Mouse (Mus musculus) MEL (cell line): ENCODE results near the gene Nek10.

Experiments
- POLR2A ChIP-seq, 2 experiments: IDR thresholded peaks; 2 replicates each; pipeline ENCODE4 v1.6.1; 2011 to 2012; ENCODE audit warnings: low read length in 2 of 2, mild to moderate bottlenecking in 2 of 2, control low read depth in 1 of 2, improper control_type of control experiment in 1 of 2, low read depth in 1 of 2, moderate library complexity in 1 of 2; ENCODE audit not compliant: control insufficient read depth in 1 of 2, insufficient read depth in 1 of 2, poor library complexity in 1 of 2
- SMC3 ChIP-seq: IDR thresholded peaks from 2 replicates; pipeline ENCODE4 v1.6.1; 2011; ENCODE audit warnings: low read depth, low read length, improper control_type of control experiment

DNA sequence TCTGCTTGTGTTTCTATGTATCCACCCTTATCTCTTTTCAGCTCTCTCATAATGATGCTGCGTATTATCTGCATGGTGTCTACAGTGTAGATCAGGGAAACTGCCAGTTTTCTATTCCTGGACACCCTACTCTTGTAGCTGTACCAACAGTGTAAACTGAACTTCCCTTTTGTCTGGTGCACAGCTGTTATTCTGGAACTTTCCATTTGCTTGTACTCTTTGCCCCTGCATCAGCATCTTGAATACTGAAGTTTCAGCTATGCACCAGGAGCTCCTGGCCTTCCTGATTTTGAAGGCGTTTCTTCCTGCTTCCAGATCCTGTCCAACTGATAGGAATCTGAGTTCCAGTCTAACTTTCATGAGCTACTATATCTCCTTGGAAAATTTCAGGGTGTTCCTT is 66.0 kb downstream of the Nek10 start:
- TF ChIP-seq SMC3 (no peak), POLR2A (IDR thresholded peaks at IDR 0.05; ENCODE audit: control insufficient read depth in 1 of 2, insufficient read depth in 1 of 2, low read depth in 1 of 2, low read length in 2 of 2, poor library complexity in 1 of 2) (no peak)
